23 mouse cellular contexts compared by ENCODE assay signal in the genomic region with DNA sequence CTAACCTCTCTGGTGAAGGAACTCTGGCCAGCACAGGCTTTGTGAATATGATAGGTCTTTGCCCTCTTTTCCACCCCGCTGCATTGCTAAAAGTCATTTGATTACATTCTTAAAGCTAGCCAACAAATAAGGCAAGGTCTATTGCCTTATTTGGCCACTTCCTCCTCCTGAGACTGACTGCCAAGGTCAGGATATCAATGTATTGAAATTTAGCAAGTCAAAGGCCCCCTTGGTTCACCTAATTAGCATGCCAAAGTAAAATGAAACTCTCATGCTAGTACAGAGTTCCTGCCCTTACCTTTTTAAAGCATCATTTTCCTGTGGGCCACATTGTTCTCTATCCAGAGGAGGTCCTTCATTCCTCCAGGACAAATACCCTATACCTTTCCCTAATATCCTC.
DNase-seq lines count a peak whose midpoint lies in the region; ATAC-seq and TF ChIP-seq lines count a peak whose summit lies in the region.
"Had no signal": no experiment of that assay in that cellular context is flagged by ENCODE, and none has a peak within 500 bp of the region (broad histone marks: within the 10 kb centered on the region; RNA-seq: fewer than 3 reads in every experiment).

No protein-coding gene starts in this region.

- ATAC-seq in liver, postnatal 0 days, result no peak
- ATAC-seq: CD4-positive, CD25-positive, alpha-beta regulatory T cell, adult 4 months; forebrain, embryonic 13.5 days; forebrain, embryonic 15.5 days; forebrain, postnatal 0 days; Patski had no signal

- no peak for TF ChIP-seq CTCF in liver, postnatal 0 days (IDR thresholded peaks at IDR 0.05; ENCODE audit: low read depth)

- H3K27me3 ChIP-seq in liver, postnatal 0 days (ENCODE audit: insufficient read depth, low read length), result no peaks in the 10 kb centered on the region
- H3K27me3 ChIP-seq: CH12.LX; embryonic facial prominence, embryonic 12.5 days; forebrain, embryonic 13.5 days; forebrain, embryonic 15.5 days; Patski had no signal

- no peak overlapping the region for H3K4me3 ChIP-seq in liver, postnatal 0 days (ENCODE audit: low read depth, low read length)
- H3K4me3 ChIP-seq: embryonic facial prominence, embryonic 10.5 days; embryonic facial prominence, embryonic 12.5 days; forebrain, embryonic 13.5 days; forebrain, embryonic 15.5 days had no signal

- no peak for TF ChIP-seq EP300 in liver, postnatal 0 days (IDR thresholded peaks at IDR 0.05; ENCODE audit: low read depth)

- no peaks in the 10 kb centered on the region for H3K9me3 ChIP-seq in liver, postnatal 0 days (ENCODE audit: low read length)
- H3K9me3 ChIP-seq: embryonic facial prominence, embryonic 10.5 days; embryonic facial prominence, embryonic 12.5 days; forebrain, embryonic 13.5 days; forebrain, embryonic 15.5 days had no signal

- DNase-seq in ES-CJ7 (ENCODE audit: low read depth, low spot score) (peak; percentile 81), R1 (ENCODE audit: low read depth, low spot score) (peak; percentile 78), ZHBTc4 (ENCODE audit: low read depth, low spot score) (peak; percentile 55)
- DNase-seq in liver, postnatal 0 days, result no peak
- no peak for DNase-seq in urinary bladder, postnatal 25 days (ENCODE audit: low spot score)
- DNase-seq: adrenal gland, adult 8-10 months; adrenal gland, postnatal 14 days; adrenal gland, postnatal 36 days; B cell, adult 2 months; cerebellum, adult 11-12 months; cerebellum, adult 2 months; cerebellum, adult 9-10 months; cerebellum, postnatal 10 days; cerebellum, postnatal 25 days; forebrain, postnatal 0 days had no signal

- no peak overlapping the region for H3K27ac ChIP-seq in liver, postnatal 0 days (ENCODE audit: low read depth)
- H3K27ac ChIP-seq: embryonic facial prominence, embryonic 10.5 days; embryonic facial prominence, embryonic 12.5 days; forebrain, embryonic 13.5 days; forebrain, embryonic 15.5 days had no signal

- no peaks in the 10 kb centered on the region for H3K4me1 ChIP-seq in liver, postnatal 0 days (ENCODE audit: insufficient read depth)
- H3K4me1 ChIP-seq: embryonic facial prominence, embryonic 10.5 days; embryonic facial prominence, embryonic 12.5 days had no signal

- H3K36me3 ChIP-seq in liver, postnatal 0 days (replicated peaks; ENCODE audit: insufficient read depth, low read length), result no peaks in the 10 kb centered on the region
- H3K36me3 ChIP-seq: embryonic facial prominence, embryonic 10.5 days; embryonic facial prominence, embryonic 12.5 days; forebrain, embryonic 15.5 days; G1E had no signal

- 70% methylated on average over 1 of the region's 1 CpGs for WGBS in liver, postnatal 0 days (ENCODE audit: insufficient replicate concordance)

- no peak overlapping the region for H3K4me2 ChIP-seq in liver, postnatal 0 days (ENCODE audit: low read depth, low read length)
- H3K4me2 ChIP-seq: embryonic facial prominence, embryonic 12.5 days; forebrain, embryonic 13.5 days; forebrain, embryonic 15.5 days had no signal

- no peak overlapping the region for H3K9ac ChIP-seq in liver, postnatal 0 days (replicated peaks)
- H3K9ac ChIP-seq: embryonic facial prominence, embryonic 12.5 days; forebrain, embryonic 13.5 days; forebrain, embryonic 15.5 days; forebrain, postnatal 0 days had no signal

Comparison
In these comparisons a context has a peak if more than half of its experiments do, and no peak if none do; other contexts are left out.
1. DNase-seq: peak in ES-CJ7 (single experiment), R1 (single experiment) and ZHBTc4 (single experiment); none in liver, postnatal 0 days (single experiment) and urinary bladder, postnatal 25 days (single experiment).